Mouse (Mus musculus) stomach, embryonic 15.5 days (tissue): ENCODE data around the gene Gm4737. TPM values are rescaled to one million over a fixed set of nuclear protein-coding genes. Genes with fewer than 3 reads are reported as not detected.
"Not testable (repeated sequence)": the region's sequence is repeated elsewhere in the genome, so short reads cannot be mapped to it uniquely, and the experiment has no call there.

Experiments used
- ATAC-seq: fragments of 200-750 bp; cut with Nextera tagmentation; 2 replicates; pipeline ENCODE4 v1.8.0; 2017; ENCODE audit warnings: low read depth, moderate number of reproducible peaks, moderate TSS enrichment; ENCODE audit not compliant: insufficient read depth, low FRiP score
- H3K27ac ChIP-seq: fragments of 300-500 bp; sonication (generic); 2 replicates; pipeline ENCODE4 v1.5.1; 2015; ENCODE audit warnings: mild to moderate bottlenecking, inconsistent platforms
- H3K27me3 ChIP-seq: fragments of 300-500 bp; sonication (generic); replicated peaks from 2 replicates; pipeline ENCODE4 v1.6.1; 2015; ENCODE audit warnings: inconsistent platforms
- H3K36me3 ChIP-seq: fragments of 300-500 bp; sonication (generic); 2 replicates; pipeline ENCODE4 v1.6.1; 2015; ENCODE audit warnings: inconsistent platforms
- H3K4me1 ChIP-seq: fragments of 300-500 bp; sonication (generic); 2 replicates; pipeline ENCODE4 v1.6.1; 2015; ENCODE audit warnings: inconsistent platforms
- H3K4me2 ChIP-seq: fragments of 300-500 bp; sonication (generic); 2 replicates; pipeline ENCODE4 v1.6.1; 2015; ENCODE audit warnings: mild to moderate bottlenecking, inconsistent platforms
- H3K4me3 ChIP-seq: fragments of 300-500 bp; sonication (generic); replicated peaks from 2 replicates; pipeline ENCODE4 v1.5.1; 2015; ENCODE audit warnings: inconsistent platforms
- H3K9ac ChIP-seq: fragments of 300-500 bp; sonication (generic); 2 replicates; pipeline ENCODE4 v1.6.1; 2015; ENCODE audit warnings: inconsistent platforms
- H3K9me3 ChIP-seq: fragments of 300-500 bp; sonication (generic); 2 replicates; pipeline ENCODE4 v1.6.1; 2016; ENCODE audit warnings: inconsistent platforms
- WGBS: fragments of 180-500 bp; shearing (Covaris S2); methylation state at CpG from one replicate; pipeline ENCODE4 v1.1.7; 2015; 5-methylcytosine and 5-hydroxymethylcytosine counted together
- polyA plus RNA-seq: library from polyadenylated mRNA; unstranded; fragments of >200 nt; fragmentation: Nextera tagmentation; extraction: Ambion mirVana; gene quantifications from 2 replicates; pipeline ENCODE4 v1.2.1, GENCODE M21; 2015

Gm4737 gene
- 3.5 and 8.6 TPM in 2 replicates for polyA plus RNA-seq

GRCm38 (mm10) chr16:46154832-46155231, at the start of gene Gm4737:
TSS of gene Gm4737 (minus strand) at chr16:46155077.
- not testable (repeated sequence) for H3K4me3 ChIP-seq, H3K4me2 ChIP-seq, H3K27ac ChIP-seq, H3K9ac ChIP-seq, H3K36me3 ChIP-seq, H3K9me3 ChIP-seq, ATAC-seq, H3K4me1 ChIP-seq, H3K27me3 ChIP-seq
- whole genome bisulfite sequencing, result 98% methylated on average over 10 of the region's 16 CpGs

DNA sequence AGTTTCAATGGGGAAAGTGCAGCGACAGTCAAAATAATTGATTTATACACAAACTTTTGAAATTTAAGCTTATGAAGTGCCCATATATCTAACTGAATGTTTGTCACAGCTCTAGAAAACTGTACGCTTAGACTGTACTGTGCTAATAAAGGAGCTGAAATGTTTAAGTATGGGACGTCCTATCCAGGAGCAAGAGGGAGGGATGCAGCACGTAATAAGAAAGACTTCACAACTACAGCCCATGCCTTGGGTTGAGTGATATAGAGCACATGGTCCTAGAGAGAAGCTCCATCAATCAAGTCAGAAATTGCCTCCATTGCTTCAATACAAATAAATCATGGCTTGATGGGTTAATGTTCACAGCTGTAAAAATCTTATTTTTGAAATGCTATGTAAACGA, 40.9 kb upstream of the Gm4737 start:
- H3K27me3 ChIP-seq, result no peaks in the 10 kb centered on the region
- no peak overlapping the region for H3K27ac ChIP-seq
- H3K4me2 ChIP-seq, result no peak overlapping the region
- H3K9me3 ChIP-seq, result no peaks in the 10 kb centered on the region
- no peak overlapping the region for H3K4me3 ChIP-seq
- ATAC-seq, result no peak
- H3K36me3 ChIP-seq, result no peaks in the 10 kb centered on the region
- no peak overlapping the region for H3K9ac ChIP-seq
- WGBS, result 40% methylated on average over 5 of the region's 5 CpGs
- H3K4me1 ChIP-seq, result no peaks in the 10 kb centered on the region

DNA sequence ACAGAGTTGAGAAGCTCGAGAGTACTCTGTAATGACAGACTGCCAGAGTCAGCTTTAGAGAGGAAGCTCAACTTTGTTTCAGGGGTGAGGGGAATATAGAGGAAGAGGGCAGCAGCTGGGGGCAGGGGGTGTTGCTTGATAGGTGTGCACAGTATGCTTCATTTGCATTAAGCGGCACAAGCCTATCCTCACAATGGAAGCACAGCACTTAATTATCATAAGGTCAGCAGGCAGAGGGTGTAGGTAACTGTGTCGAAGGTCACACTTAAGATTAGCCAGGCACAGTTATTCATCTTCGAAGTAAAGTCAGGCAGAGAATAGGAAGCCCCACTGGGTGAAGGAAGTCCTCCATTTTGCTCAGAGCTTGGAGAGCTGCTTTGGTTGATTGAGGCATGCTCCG, 28.2 kb upstream of the Gm4737 start:
- H3K4me1 ChIP-seq, result no peaks in the 10 kb centered on the region
- H3K27me3 ChIP-seq, result no peaks in the 10 kb centered on the region
- WGBS, result 88% methylated on average over 5 of the region's 5 CpGs
- H3K9me3 ChIP-seq, result no peaks in the 10 kb centered on the region
- no peaks in the 10 kb centered on the region for H3K36me3 ChIP-seq
- H3K9ac ChIP-seq, result no peak overlapping the region
- H3K4me2 ChIP-seq, result no peak overlapping the region
- H3K4me3 ChIP-seq, result no peak overlapping the region
- no peak for ATAC-seq
- no peak overlapping the region for H3K27ac ChIP-seq

- no peaks in the 10 kb centered on the region for H3K36me3 ChIP-seq
- WGBS, result 81% methylated on average over 4 of the region's 4 CpGs
- H3K4me2 ChIP-seq, result no peak overlapping the region
- no peaks in the 10 kb centered on the region for H3K9me3 ChIP-seq
- no peaks in the 10 kb centered on the region for H3K27me3 ChIP-seq
- no peak for ATAC-seq
- H3K4me3 ChIP-seq, result no peak overlapping the region
- no peaks in the 10 kb centered on the region for H3K4me1 ChIP-seq
- no peak overlapping the region for H3K27ac ChIP-seq
- H3K9ac ChIP-seq, result no peak overlapping the region
These were observed 23.4 kb upstream of the Gm4737 start for GRCm38 (mm10) chr16:46178121-46178801.

DNA sequence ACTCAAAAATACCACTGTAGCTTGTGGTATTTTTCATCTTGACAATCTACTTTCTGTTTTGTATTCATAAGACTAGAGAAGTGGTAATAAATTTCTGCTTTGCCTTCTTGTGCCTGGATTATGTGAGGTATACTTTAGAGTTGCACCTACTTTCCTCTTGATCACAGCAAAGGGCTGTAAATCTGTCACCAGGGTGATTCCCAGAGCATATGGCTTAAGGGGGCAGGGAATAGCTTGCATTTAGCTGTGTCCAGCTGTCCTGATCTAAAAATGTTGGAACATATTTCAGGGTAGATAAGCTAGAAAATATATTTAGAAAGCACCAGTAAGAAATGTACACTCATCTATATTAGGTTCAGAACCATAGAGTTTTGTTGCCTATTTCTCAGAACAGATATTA, 18.2 kb upstream of the Gm4737 start:
- H3K27ac ChIP-seq, result no peak overlapping the region
- H3K9me3 ChIP-seq, result no peaks in the 10 kb centered on the region
- H3K9ac ChIP-seq, result no peak overlapping the region
- no peak overlapping the region for H3K4me2 ChIP-seq
- H3K4me3 ChIP-seq, result no peak overlapping the region
- ATAC-seq, result no peak
- no peaks in the 10 kb centered on the region for H3K36me3 ChIP-seq
- no peaks in the 10 kb centered on the region for H3K4me1 ChIP-seq
- H3K27me3 ChIP-seq, result no peaks in the 10 kb centered on the region

DNA sequence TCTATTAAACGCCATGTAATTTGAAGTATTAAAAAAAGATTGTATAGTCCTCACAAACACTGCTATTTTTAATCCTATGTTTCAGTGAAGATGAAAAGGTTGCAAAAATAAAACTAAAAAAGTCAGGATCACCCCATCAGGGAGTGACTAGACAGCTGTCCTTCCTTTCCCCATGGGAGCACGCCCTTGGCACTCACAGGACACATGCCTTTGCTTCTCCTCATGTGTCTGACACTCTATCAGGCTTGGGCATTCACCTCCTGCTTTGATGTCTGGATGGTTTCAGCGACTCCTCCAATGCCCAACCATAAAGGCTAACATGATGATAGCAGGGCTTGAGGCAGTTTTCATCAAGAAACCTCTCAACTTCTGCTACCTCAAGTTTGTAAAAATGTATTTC, 12.1 kb upstream of the Gm4737 start:
- Histone ChIP-seq H3K4me3 (no peak overlapping the region), H3K9me3 (no peaks in the 10 kb centered on the region), H3K4me2 (no peak overlapping the region), H3K27me3 (no peaks in the 10 kb centered on the region), H3K4me1 (no peaks in the 10 kb centered on the region), H3K9ac (no peak overlapping the region), H3K36me3 (no peaks in the 10 kb centered on the region), H3K27ac (no peak overlapping the region)
- ATAC-seq, result no peak
- WGBS, result 80% methylated on average over 3 of the region's 3 CpGs

- H3K36me3 ChIP-seq, result no peaks in the 10 kb centered on the region
- no peaks in the 10 kb centered on the region for H3K4me1 ChIP-seq
- H3K27ac ChIP-seq, result no peak overlapping the region
- H3K9ac ChIP-seq, result no peak overlapping the region
- no peak for ATAC-seq
- H3K4me3 ChIP-seq, result no peak overlapping the region
- H3K4me2 ChIP-seq, result no peak overlapping the region
- H3K27me3 ChIP-seq, result no peaks in the 10 kb centered on the region
- H3K9me3 ChIP-seq, result no peaks in the 10 kb centered on the region
- 75% methylated on average over 4 of the region's 4 CpGs for WGBS
These were observed 10.4 kb upstream of the Gm4737 start for GRCm38 (mm10) chr16:46165305-46165704.

GRCm38 (mm10) chr16:46151141-46151540, 3.7 kb downstream of the Gm4737 start:
- no peak for ATAC-seq
- no peaks in the 10 kb centered on the region for H3K27me3 ChIP-seq
- H3K36me3 ChIP-seq, result no peaks in the 10 kb centered on the region
- H3K9me3 ChIP-seq, result no peaks in the 10 kb centered on the region
- no peak overlapping the region for H3K27ac ChIP-seq
- no peak overlapping the region for H3K9ac ChIP-seq
- no peaks in the 10 kb centered on the region for H3K4me1 ChIP-seq
- H3K4me3 ChIP-seq, result no peak overlapping the region
- no peak overlapping the region for H3K4me2 ChIP-seq

GRCm38 (mm10) chr16:46148661-46149341, 6.1 kb downstream of the Gm4737 start:
- no peak overlapping the region for H3K4me3 ChIP-seq
- no peak for ATAC-seq
- WGBS, result 57% methylated on average over 3 of the region's 3 CpGs
- no peak overlapping the region for H3K9ac ChIP-seq
- no peaks in the 10 kb centered on the region for H3K9me3 ChIP-seq
- no peaks in the 10 kb centered on the region for H3K36me3 ChIP-seq
- H3K4me2 ChIP-seq, result no peak overlapping the region
- H3K27ac ChIP-seq, result no peak overlapping the region
- H3K4me1 ChIP-seq, result no peaks in the 10 kb centered on the region
- H3K27me3 ChIP-seq, result no peaks in the 10 kb centered on the region

- H3K4me2 ChIP-seq, result no peak overlapping the region
- H3K9ac ChIP-seq, result no peak overlapping the region
- H3K36me3 ChIP-seq, result no peaks in the 10 kb centered on the region
- no peaks in the 10 kb centered on the region for H3K27me3 ChIP-seq
- H3K27ac ChIP-seq, result no peak overlapping the region
- 35% methylated on average over 3 of the region's 3 CpGs for WGBS
- H3K9me3 ChIP-seq, result no peaks in the 10 kb centered on the region
- no peaks in the 10 kb centered on the region for H3K4me1 ChIP-seq
- no peak overlapping the region for H3K4me3 ChIP-seq
- ATAC-seq, result no peak
These were observed 7.9 kb downstream of the Gm4737 start for GRCm38 (mm10) chr16:46146962-46147361.

DNA sequence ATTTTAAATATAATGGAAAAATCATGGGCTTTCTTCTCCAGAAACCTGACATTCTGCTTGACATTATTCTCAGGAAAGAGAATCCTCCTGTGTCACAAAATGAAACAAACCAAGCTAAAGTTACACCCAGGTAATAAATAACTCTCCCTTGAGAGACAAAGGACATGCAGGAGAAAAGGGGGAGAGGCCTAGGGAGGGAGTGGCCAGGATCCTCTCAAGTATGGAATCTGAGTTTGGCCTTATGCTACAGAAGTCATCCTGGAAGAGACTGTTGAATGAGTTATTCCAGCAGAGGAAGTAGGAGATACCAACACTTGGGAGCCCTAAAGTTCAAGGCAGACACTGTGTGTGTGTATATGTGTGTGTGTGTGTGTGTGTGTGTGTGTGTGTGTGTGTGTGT, 32.6 kb downstream of the Gm4737 start:
- Histone ChIP-seq H3K9me3 (no peaks in the 10 kb centered on the region), H3K36me3 (no peaks in the 10 kb centered on the region), H3K4me1 (no peaks in the 10 kb centered on the region), H3K27me3 (no peaks in the 10 kb centered on the region), H3K9ac (no peak overlapping the region), H3K4me2 (no peak overlapping the region), H3K4me3 (no peak overlapping the region), H3K27ac (no peak overlapping the region)
- no peak for ATAC-seq

GRCm38 (mm10) chr16:46121420-46121819, 33.5 kb downstream of the Gm4737 start:
- no peak overlapping the region for H3K9ac ChIP-seq
- H3K27me3 ChIP-seq, result no peaks in the 10 kb centered on the region
- H3K27ac ChIP-seq, result no peak overlapping the region
- H3K4me2 ChIP-seq, result no peak overlapping the region
- ATAC-seq, result no peak
- H3K4me1 ChIP-seq, result no peaks in the 10 kb centered on the region
- no peak overlapping the region for H3K4me3 ChIP-seq
- 25% methylated on average over 2 of the region's 2 CpGs for WGBS
- no peaks in the 10 kb centered on the region for H3K36me3 ChIP-seq
- H3K9me3 ChIP-seq, result no peaks in the 10 kb centered on the region

DNA sequence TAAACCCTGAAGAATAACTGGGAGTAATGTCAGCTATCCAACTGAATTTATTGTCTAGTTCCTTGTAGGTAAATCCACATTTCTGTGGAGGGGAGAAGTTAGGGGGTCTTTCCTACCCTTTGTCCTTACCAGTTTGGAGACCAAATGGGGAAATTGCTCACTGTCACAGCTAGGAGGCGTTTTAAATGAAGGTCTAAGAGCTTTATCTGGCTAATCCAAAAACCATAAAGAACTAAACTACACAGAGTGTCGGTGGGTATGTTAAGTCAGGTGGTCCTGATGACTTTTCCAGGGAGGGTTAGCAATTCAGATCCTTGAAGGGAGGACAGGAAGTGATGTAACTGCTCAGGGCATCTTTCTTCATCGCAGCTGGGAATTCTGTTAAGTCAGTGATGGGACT, 34.3 kb downstream of the Gm4737 start:
- no peak overlapping the region for H3K9ac ChIP-seq
- H3K9me3 ChIP-seq, result no peaks in the 10 kb centered on the region
- WGBS, result 47% methylated on average over 3 of the region's 3 CpGs
- H3K4me1 ChIP-seq, result no peaks in the 10 kb centered on the region
- no peak overlapping the region for H3K4me3 ChIP-seq
- no peak overlapping the region for H3K4me2 ChIP-seq
- no peak overlapping the region for H3K27ac ChIP-seq
- ATAC-seq, result no peak
- H3K27me3 ChIP-seq, result no peaks in the 10 kb centered on the region
- H3K36me3 ChIP-seq, result no peaks in the 10 kb centered on the region
